Mouse (Mus musculus): ENCODE results near the gene Polr1d.

The Polr1d gene

DNA sequence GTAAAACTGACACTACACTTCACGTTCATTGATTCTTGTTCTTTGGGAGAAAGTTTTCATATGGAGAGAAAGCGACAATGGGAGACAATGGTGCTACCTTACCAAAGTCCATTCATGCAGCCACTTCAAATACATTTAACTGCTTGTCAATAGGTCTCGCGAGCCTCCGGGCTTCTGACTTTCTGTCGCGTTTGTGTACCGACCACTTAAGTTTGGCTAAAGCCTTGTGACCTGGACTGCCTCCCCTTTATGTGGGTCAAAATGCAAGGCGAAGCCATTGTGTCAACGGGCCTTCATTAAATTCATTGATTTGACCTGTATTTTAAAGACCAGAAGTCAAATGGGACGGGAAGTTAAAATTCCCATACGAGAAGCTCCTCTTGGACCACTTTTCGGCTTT is 59.1 kb downstream of the Polr1d start:
- no peak for DNase-seq (ENCODE audit: low spot score)

DNA sequence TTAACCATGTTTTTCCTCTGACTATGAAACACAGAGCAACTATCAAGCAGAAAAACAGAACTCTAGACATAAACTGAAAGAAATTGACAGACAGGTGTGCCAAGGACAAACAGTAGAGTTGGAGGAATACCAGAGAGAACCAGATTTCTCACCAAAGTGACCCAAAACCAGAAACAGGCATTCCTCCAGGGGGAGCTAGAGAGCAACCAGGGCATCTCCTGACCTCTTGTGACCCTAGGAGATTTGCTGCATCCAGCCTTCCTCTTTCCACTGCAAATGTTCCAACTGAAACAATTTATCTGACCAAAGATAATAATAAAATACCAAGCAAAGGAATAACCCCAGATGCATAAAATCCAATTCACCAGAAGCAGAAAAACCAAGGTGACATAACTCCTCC is 70.5 kb downstream of the Polr1d start:
- DNase-seq (ENCODE audit: low spot score) = no peak

DNA sequence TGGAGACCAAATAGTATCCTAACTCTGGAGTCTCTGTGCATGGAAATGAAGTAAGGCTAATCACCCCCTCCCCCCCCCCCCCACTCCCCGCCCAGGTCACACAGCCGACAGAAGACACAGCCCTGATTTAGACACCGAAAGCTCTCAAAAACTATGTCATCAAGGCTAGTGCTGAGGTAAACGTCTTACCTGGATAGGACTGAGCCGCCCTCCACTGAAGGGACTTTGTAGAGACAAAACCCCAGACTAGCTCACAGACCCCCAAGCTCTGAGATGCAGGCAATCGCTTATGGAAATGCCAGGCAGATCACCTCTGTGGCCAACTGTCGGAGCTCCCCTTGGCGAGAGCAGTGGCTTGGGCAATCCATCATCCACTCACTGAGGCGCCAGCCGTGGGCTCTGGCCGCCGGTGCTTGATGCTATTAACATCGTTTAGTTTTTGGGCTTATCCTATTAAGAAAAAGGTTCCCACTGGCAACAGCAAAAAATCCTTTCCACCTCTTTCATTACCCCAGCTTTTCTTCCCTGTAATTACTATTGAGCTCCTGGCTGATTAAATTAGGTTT is 78.0 kb downstream of the Polr1d start:
- DNase-seq (ENCODE audit: low spot score) = no peak

DNA sequence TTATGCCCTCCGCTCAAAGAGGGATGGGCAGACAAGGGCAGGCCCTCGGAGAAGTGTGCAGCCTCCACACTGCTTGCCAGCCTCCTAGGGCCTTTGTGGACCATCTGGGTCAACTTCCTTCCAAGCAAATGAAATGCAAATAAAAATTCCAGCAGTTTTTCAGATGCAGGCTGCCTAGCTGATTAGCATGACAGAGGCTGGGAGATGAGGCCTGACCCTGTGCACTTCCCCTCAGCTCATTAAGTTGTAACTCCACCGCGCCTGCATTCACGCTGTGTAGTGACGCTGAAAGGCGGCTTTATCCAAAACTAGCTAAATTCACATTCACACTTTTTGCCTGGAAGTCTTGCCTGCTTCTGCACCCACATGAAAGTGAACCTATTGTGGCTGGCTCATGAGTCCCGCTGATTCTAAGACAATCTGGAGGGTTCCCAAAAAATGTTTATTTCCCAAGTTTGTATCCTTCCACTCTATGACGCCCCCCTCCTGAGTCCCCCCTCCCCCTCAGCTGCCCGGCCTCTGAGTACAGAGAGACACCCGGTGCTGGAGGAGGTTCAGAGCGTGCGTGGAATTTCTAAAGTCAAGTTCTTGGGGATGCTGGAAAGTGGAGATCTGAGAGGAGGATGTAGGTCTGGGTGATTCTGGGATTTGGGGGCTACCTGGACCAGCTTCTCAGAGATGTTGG is 78.7 kb downstream of the Polr1d start:
- DNase-seq (ENCODE audit: low spot score) = no peak

DNA sequence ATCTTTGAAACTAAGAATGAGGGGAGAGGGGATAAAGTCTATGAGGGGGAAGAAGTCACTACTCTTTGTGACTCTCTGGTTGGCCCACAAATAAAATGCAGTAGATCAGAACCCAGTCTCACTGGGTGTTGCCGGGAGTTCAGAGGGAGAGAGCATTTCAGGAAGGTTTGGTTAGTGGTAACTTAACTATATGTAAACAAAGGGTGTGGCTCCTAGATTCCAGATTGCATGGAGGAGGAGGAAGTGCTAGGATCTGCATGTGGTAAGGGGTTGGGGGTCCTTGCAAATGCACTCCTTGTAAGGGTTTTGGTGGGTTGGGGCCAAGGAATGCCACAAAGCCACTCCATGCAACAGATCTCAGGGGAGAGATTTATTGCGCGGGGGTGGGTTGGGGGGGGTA is 79.5 kb downstream of the Polr1d start:
- DNase-seq (ENCODE audit: low spot score) = no peak

DNA sequence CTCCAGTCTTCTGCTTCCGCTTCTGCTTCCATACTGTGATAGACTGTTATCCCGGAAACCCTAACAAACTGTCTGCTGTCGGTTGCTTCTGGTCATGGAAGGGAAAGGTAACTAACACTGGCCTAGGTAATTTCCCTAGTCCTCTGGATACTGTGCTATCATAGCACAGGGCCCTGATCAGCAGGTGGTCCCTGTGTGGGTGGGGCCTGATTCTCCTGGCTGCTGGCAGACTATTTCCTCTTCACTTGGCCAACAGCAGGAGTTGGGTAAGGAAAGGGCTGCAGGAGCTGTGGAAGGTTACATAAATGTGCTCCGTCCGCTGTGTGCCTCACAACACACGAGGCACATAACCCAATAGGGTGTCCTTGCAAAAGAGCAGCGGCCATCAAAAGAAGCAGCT is 80.6 kb downstream of the Polr1d start:
- no peak for DNase-seq (ENCODE audit: low spot score)

DNA sequence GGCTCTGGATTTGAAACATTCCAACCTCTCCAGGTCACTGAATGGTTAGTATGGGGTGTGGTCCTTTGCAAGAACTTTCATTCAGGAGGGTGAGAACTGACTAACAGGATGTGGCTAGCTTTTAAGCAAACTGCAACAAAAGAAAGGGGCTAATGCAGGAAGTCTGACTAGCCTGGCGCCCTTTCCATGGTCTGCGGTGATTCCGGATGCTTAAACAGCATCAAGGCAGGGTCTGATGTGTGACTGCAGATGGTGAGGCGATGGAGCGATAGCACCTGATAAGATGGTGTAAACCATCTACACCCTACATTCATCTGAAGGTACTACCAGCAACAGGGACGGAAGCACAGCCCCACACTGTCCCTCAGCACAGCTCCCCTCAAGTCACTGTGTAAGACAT is 82.5 kb downstream of the Polr1d start:
- no peak for DNase-seq (ENCODE audit: low spot score)

DNA sequence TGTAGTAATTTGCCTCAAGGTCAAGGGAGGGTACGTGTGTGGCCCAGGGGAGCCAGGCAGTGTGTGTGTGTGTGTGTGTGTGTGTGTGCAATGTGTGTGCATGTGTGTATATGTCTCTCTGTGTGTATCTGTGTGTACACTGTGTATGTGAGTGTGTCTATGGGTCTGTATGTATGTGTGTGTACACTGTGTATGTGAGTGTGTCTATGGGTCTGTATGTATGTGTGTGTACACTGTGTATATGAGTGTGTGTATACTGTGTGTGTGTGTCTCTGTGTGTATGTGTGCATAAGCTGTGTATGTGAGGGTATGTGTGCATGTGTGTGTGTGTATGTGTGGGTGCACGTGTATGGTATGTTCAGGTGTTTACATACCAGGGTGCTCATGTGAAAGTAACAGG is 82.9 kb downstream of the Polr1d start:
- no peak for DNase-seq (ENCODE audit: low spot score)

Measured in ovary, adult 18-20 months (tissue).